Mouse (Mus musculus): Measurements from ENCODE around the gene Arfgap3. TPM values are rescaled to one million over a fixed set of nuclear protein-coding genes. Genes with fewer than 3 reads are reported as not detected.
"Not testable (repeated sequence)": the region's sequence is repeated elsewhere in the genome, so short reads cannot be mapped to it uniquely, and the experiment has no call there.

Arfgap3 gene
- polyA plus RNA-seq, 1 experiment from 2014 or later, result 37.1 TPM

GRCm38 (mm10) chr15:83368702-83369101 lies 18.7 kb upstream of the Arfgap3 start:
- H3K27me3 ChIP-seq (ENCODE audit: control insufficient read depth, insufficient read depth, low read length); H3K4me2 ChIP-seq (ENCODE audit: low read depth); H3K9ac ChIP-seq (ENCODE audit: low read length); H3K27ac ChIP-seq (ENCODE audit: low read depth, low read length); H3K36me3 ChIP-seq (ENCODE audit: control insufficient read depth, insufficient read depth, low read length); DNase-seq (ENCODE audit: low spot score); ATAC-seq (ENCODE audit: insufficient read depth, low FRiP score, low TSS enrichment); H3K9me3 ChIP-seq (ENCODE audit: control insufficient read depth, low read length); H3K4me3 ChIP-seq (ENCODE audit: low read depth, low read length); H3K4me1 ChIP-seq (ENCODE audit: control insufficient read depth, insufficient read depth, low read length): not testable (repeated sequence)
- WGBS, result 94% methylated on average over 4 of the region's 4 CpGs

- Histone ChIP-seq H3K4me3 (ENCODE audit: low read depth, low read length) (no peak overlapping the region), H3K27me3 (ENCODE audit: control insufficient read depth, insufficient read depth, low read length) (no peaks in the 10 kb centered on the region), H3K9ac (ENCODE audit: low read length) (no peak overlapping the region), H3K9me3 (ENCODE audit: control insufficient read depth, low read length) (no peaks in the 10 kb centered on the region), H3K4me1 (ENCODE audit: control insufficient read depth, insufficient read depth, low read length) (no peaks in the 10 kb centered on the region), H3K4me2 (ENCODE audit: low read depth) (no peak overlapping the region), H3K27ac (ENCODE audit: low read depth, low read length) (no peak overlapping the region), H3K36me3 (ENCODE audit: control insufficient read depth, insufficient read depth, low read length) (no peaks in the 10 kb centered on the region)
- ATAC-seq (ENCODE audit: insufficient read depth, low FRiP score, low TSS enrichment) (no peak), DNase-seq (ENCODE audit: low spot score) (no peak)
- 89% methylated on average over 2 of the region's 2 CpGs for WGBS
Observed at GRCm38 (mm10) chr15:83368261-83368660, 18.2 kb upstream of the Arfgap3 start.

GRCm38 (mm10) chr15:83366933-83367552 lies 17.0 kb upstream of the Arfgap3 start:
- DNase-seq (ENCODE audit: low spot score), result peak; percentile 71
- Histone ChIP-seq H3K9ac (ENCODE audit: low read length) (no peak overlapping the region), H3K4me2 (ENCODE audit: low read depth) (peak overlapping the region; percentile 35), H3K27me3 (ENCODE audit: control insufficient read depth, insufficient read depth, low read length) (no peaks in the 10 kb centered on the region), H3K9me3 (ENCODE audit: control insufficient read depth, low read length) (no peaks in the 10 kb centered on the region), H3K4me1 (ENCODE audit: control insufficient read depth, insufficient read depth, low read length) (no peaks in the 10 kb centered on the region), H3K36me3 (ENCODE audit: control insufficient read depth, insufficient read depth, low read length) (no peaks in the 10 kb centered on the region), H3K4me3 (ENCODE audit: low read depth, low read length) (peak overlapping the region; percentile 17), H3K27ac (ENCODE audit: low read depth, low read length) (no peak overlapping the region)
- no peak for ATAC-seq (ENCODE audit: insufficient read depth, low FRiP score, low TSS enrichment)
- WGBS, result 20% methylated on average over 56 of the region's 58 CpGs

GRCm38 (mm10) chr15:83365697-83366096 lies 15.7 kb upstream of the Arfgap3 start:
- Histone ChIP-seq H3K4me2 (ENCODE audit: low read depth) (no peak overlapping the region), H3K9ac (ENCODE audit: low read length) (no peak overlapping the region), H3K4me1 (ENCODE audit: control insufficient read depth, insufficient read depth, low read length) (no peaks in the 10 kb centered on the region), H3K36me3 (ENCODE audit: control insufficient read depth, insufficient read depth, low read length) (no peaks in the 10 kb centered on the region), H3K27ac (ENCODE audit: low read depth, low read length) (no peak overlapping the region), H3K9me3 (ENCODE audit: control insufficient read depth, low read length) (no peaks in the 10 kb centered on the region), H3K4me3 (ENCODE audit: low read depth, low read length) (no peak overlapping the region), H3K27me3 (ENCODE audit: control insufficient read depth, insufficient read depth, low read length) (no peaks in the 10 kb centered on the region)
- ATAC-seq (ENCODE audit: insufficient read depth, low FRiP score, low TSS enrichment) (no peak), DNase-seq (ENCODE audit: low spot score) (no peak)

GRCm38 (mm10) chr15:83364194-83364593 lies 14.1 kb upstream of the Arfgap3 start:
- no peak overlapping the region for H3K4me3 ChIP-seq (ENCODE audit: low read depth, low read length)
- ATAC-seq (ENCODE audit: insufficient read depth, low FRiP score, low TSS enrichment) (no peak), DNase-seq (ENCODE audit: low spot score) (no peak)
- H3K27ac ChIP-seq (ENCODE audit: low read depth, low read length), result no peak overlapping the region
- H3K9ac ChIP-seq (ENCODE audit: low read length), result no peak overlapping the region
- no peak overlapping the region for H3K4me2 ChIP-seq (ENCODE audit: low read depth)
- H3K36me3 ChIP-seq (ENCODE audit: control insufficient read depth, insufficient read depth, low read length), result no peaks in the 10 kb centered on the region
- H3K4me1 ChIP-seq (ENCODE audit: control insufficient read depth, insufficient read depth, low read length), result no peaks in the 10 kb centered on the region
- no peaks in the 10 kb centered on the region for H3K9me3 ChIP-seq (ENCODE audit: control insufficient read depth, low read length)
- WGBS, result 74% methylated on average over 3 of the region's 3 CpGs
- no peaks in the 10 kb centered on the region for H3K27me3 ChIP-seq (ENCODE audit: control insufficient read depth, insufficient read depth, low read length)

- not testable (repeated sequence) for H3K27ac ChIP-seq (ENCODE audit: low read depth, low read length); H3K4me2 ChIP-seq (ENCODE audit: low read depth); H3K9me3 ChIP-seq (ENCODE audit: control insufficient read depth, low read length); DNase-seq (ENCODE audit: low spot score); H3K36me3 ChIP-seq (ENCODE audit: control insufficient read depth, insufficient read depth, low read length); H3K4me1 ChIP-seq (ENCODE audit: control insufficient read depth, insufficient read depth, low read length); H3K9ac ChIP-seq (ENCODE audit: low read length); ATAC-seq (ENCODE audit: insufficient read depth, low FRiP score, low TSS enrichment); H3K4me3 ChIP-seq (ENCODE audit: low read depth, low read length); H3K27me3 ChIP-seq (ENCODE audit: control insufficient read depth, insufficient read depth, low read length)
- 85% methylated on average over 1 of the region's 1 CpGs for WGBS
Observed at GRCm38 (mm10) chr15:83362813-83363212, 12.8 kb upstream of the Arfgap3 start.

- not testable (repeated sequence) for H3K9ac ChIP-seq (ENCODE audit: low read length); H3K9me3 ChIP-seq (ENCODE audit: control insufficient read depth, low read length); H3K36me3 ChIP-seq (ENCODE audit: control insufficient read depth, insufficient read depth, low read length); DNase-seq (ENCODE audit: low spot score); H3K4me1 ChIP-seq (ENCODE audit: control insufficient read depth, insufficient read depth, low read length); H3K4me3 ChIP-seq (ENCODE audit: low read depth, low read length); H3K27ac ChIP-seq (ENCODE audit: low read depth, low read length); ATAC-seq (ENCODE audit: insufficient read depth, low FRiP score, low TSS enrichment); H3K27me3 ChIP-seq (ENCODE audit: control insufficient read depth, insufficient read depth, low read length); H3K4me2 ChIP-seq (ENCODE audit: low read depth)
- WGBS, result 66% methylated on average over 5 of the region's 5 CpGs
Observed at GRCm38 (mm10) chr15:83360899-83361298, 10.9 kb upstream of the Arfgap3 start.

GRCm38 (mm10) chr15:83360140-83360539 lies 10.1 kb upstream of the Arfgap3 start:
- DNase-seq (ENCODE audit: low spot score) (no peak), ATAC-seq (ENCODE audit: insufficient read depth, low FRiP score, low TSS enrichment) (no peak)
- H3K36me3 ChIP-seq (ENCODE audit: control insufficient read depth, insufficient read depth, low read length), result no peaks in the 10 kb centered on the region
- no peak overlapping the region for H3K27ac ChIP-seq (ENCODE audit: low read depth, low read length)
- H3K9ac ChIP-seq (ENCODE audit: low read length), result no peak overlapping the region
- 84% methylated on average over 3 of the region's 3 CpGs for WGBS
- H3K4me3 ChIP-seq (ENCODE audit: low read depth, low read length), result no peak overlapping the region
- no peaks in the 10 kb centered on the region for H3K4me1 ChIP-seq (ENCODE audit: control insufficient read depth, insufficient read depth, low read length)
- H3K9me3 ChIP-seq (ENCODE audit: control insufficient read depth, low read length), result no peaks in the 10 kb centered on the region
- H3K27me3 ChIP-seq (ENCODE audit: control insufficient read depth, insufficient read depth, low read length), result no peaks in the 10 kb centered on the region
- H3K4me2 ChIP-seq (ENCODE audit: low read depth), result no peak overlapping the region

GRCm38 (mm10) chr15:83358476-83358875 lies 8.4 kb upstream of the Arfgap3 start:
- H3K9me3 ChIP-seq (ENCODE audit: control insufficient read depth, low read length), result no peaks in the 10 kb centered on the region
- H3K27me3 ChIP-seq (ENCODE audit: control insufficient read depth, insufficient read depth, low read length), result no peaks in the 10 kb centered on the region
- H3K4me2 ChIP-seq (ENCODE audit: low read depth), result no peak overlapping the region
- WGBS, result 100% methylated on average over 1 of the region's 1 CpGs
- H3K9ac ChIP-seq (ENCODE audit: low read length), result no peak overlapping the region
- no peak overlapping the region for H3K27ac ChIP-seq (ENCODE audit: low read depth, low read length)
- no peaks in the 10 kb centered on the region for H3K4me1 ChIP-seq (ENCODE audit: control insufficient read depth, insufficient read depth, low read length)
- DNase-seq (ENCODE audit: low spot score) (no peak), ATAC-seq (ENCODE audit: insufficient read depth, low FRiP score, low TSS enrichment) (no peak)
- H3K36me3 ChIP-seq (ENCODE audit: control insufficient read depth, insufficient read depth, low read length), result no peaks in the 10 kb centered on the region
- H3K4me3 ChIP-seq (ENCODE audit: low read depth, low read length), result no peak overlapping the region

Data from neural tube, embryonic 11.5 days (tissue).